Mouse (Mus musculus) neural tube, embryonic 13.5 days (tissue): ENCODE data around the gene Sytl4. TPM values are rescaled to one million over a fixed set of nuclear protein-coding genes. Genes with fewer than 3 reads are reported as not detected.

Experiments used
- ATAC-seq: fragments of 200-750 bp; cut with Nextera tagmentation; 2 replicates; pipeline ENCODE4 v1.8.0; 2017; ENCODE audit warnings: low read depth, mild to moderate bottlenecking, moderate TSS enrichment, moderate library complexity
- H3K27ac ChIP-seq: fragments of 300-500 bp; sonication (generic); replicated peaks from 2 replicates; pipeline ENCODE4 v1.5.1; 2015; ENCODE audit warnings: moderate library complexity, mild to moderate bottlenecking, inconsistent platforms
- H3K27me3 ChIP-seq: fragments of 300-500 bp; sonication (generic); 2 replicates; pipeline ENCODE4 v1.6.1; 2015; ENCODE audit warnings: mild to moderate bottlenecking, inconsistent platforms
- H3K36me3 ChIP-seq: fragments of 300-500 bp; sonication (generic); 2 replicates; pipeline ENCODE4 v1.6.1; 2015; ENCODE audit warnings: mild to moderate bottlenecking, inconsistent platforms
- H3K4me1 ChIP-seq: fragments of 300-500 bp; sonication (generic); replicated peaks from 2 replicates; pipeline ENCODE4 v1.6.1; 2015; ENCODE audit warnings: inconsistent platforms
- H3K4me2 ChIP-seq: fragments of 300-500 bp; sonication (generic); 2 replicates; pipeline ENCODE4 v1.6.1; 2015; ENCODE audit warnings: inconsistent platforms, mild to moderate bottlenecking, moderate library complexity
- H3K4me3 ChIP-seq: fragments of 300-500 bp; sonication (generic); 2 replicates; pipeline ENCODE4 v1.5.1; 2015; ENCODE audit warnings: mild to moderate bottlenecking, inconsistent platforms
- H3K9ac ChIP-seq: fragments of 300-500 bp; sonication (generic); 2 replicates; pipeline ENCODE4 v1.6.1; 2015; ENCODE audit warnings: moderate library complexity, mild to moderate bottlenecking, inconsistent platforms
- H3K9me3 ChIP-seq: fragments of 300-500 bp; sonication (generic); 2 replicates; pipeline ENCODE4 v1.6.1; 2016; ENCODE audit warnings: inconsistent platforms
- WGBS: fragments of 180-500 bp; shearing (Covaris S2); methylation state at CpG from one replicate; pipeline ENCODE4 v1.1.7; 2015; 5-methylcytosine and 5-hydroxymethylcytosine counted together
- polyA plus RNA-seq: library from polyadenylated mRNA; unstranded; fragments of >200 nt; fragmentation: Nextera tagmentation; extraction: Ambion mirVana; gene quantifications from 2 replicates; pipeline ENCODE4 v1.2.1, GENCODE M21; 2015

Gene Sytl4
- polyA plus RNA-seq = 1.5 and 1.6 TPM in 2 replicates

DNA sequence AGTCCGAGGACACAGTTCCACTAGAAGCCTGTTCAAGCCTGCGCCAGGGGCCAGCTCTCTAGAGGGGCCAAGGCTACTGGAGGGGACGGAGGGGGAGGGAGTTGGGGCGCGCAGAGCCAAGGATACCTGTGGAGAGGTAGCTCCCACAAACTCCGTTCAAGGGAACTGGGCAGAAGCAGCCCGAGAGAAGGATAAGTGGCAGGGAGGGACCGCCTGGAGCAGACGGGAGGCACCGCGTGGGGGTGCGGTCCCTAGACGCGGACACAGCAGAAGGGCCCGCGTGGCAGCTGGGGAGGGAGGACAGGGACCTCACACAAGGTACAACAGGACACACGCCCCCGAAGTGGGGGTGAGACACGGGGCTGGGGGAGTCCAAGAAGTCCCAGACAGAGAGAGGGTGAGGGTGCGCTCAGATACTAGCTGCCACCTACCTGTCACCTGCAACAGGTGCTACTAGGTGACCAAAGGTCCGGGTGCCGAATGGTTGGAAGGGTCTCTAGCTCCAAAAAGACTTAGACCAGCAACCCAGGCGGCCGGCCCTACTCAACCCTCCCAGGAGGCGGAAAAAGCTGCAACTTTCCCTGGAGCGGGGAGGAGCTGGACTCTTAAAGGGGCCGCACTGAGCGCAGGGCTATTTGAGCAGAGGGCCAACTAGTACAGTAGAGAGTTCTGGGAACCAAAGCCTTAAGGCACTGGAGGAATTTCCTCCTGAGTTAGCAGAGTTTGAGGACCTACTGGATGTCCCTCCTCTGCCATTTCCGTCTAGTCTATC lies at the start of gene Sytl4:
Sytl4 (minus strand) TSS at position 582 of the 772 bp plus-strand sequence.
- H3K4me1 ChIP-seq = peaks cover 8% of the 10 kb centered on the region; the same call in 1 of the 2 replicates
- peak; percentile 53; the same call in 1 of the 2 replicates for ATAC-seq
- H3K4me3 ChIP-seq = peak within 1 kb of the TSS; percentile 36
- H3K36me3 ChIP-seq = no peaks in the 10 kb centered on the region
- peak within 1 kb of the TSS; percentile 31; the same call in 1 of the 2 replicates for H3K9ac ChIP-seq
- peak within 1 kb of the TSS; percentile 60 for H3K4me2 ChIP-seq
- no peak within 1 kb of the TSS for H3K27ac ChIP-seq
- H3K27me3 ChIP-seq = peaks cover 7% of the 10 kb centered on the region
- no peaks in the 10 kb centered on the region for H3K9me3 ChIP-seq
- WGBS = 23% methylated on average over 29 of the region's 29 CpGs

DNA sequence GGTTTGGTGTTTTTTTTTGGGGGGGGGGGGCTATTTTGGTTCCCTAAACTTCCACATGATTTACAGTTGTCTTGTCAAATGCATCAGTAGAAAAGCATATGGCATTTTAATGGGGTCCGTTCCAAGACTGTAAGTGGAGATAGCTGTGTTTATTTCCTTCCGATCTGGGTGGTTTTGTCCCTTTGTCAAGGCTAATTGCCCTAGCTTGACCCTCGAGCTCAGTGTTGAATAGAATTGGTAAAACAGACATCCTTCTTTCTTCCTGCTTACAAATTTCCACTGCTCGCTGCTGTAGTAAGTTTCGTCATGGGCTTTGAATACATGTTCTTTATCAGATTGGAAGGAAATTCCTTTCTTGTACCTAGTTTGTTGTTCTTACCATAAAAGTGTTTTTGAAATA lies 39.1 kb upstream of the Sytl4 start:
- no peak for ATAC-seq
- H3K4me2 ChIP-seq = no peak overlapping the region
- 42% methylated on average over 5 of the region's 5 CpGs for WGBS
- H3K9me3 ChIP-seq = no peaks in the 10 kb centered on the region
- H3K9ac ChIP-seq = no peak overlapping the region
- no peaks in the 10 kb centered on the region; the same call in 1 of the 2 replicates for H3K27me3 ChIP-seq
- H3K27ac ChIP-seq = no peak overlapping the region
- H3K36me3 ChIP-seq = no peaks in the 10 kb centered on the region
- no peak overlapping the region for H3K4me3 ChIP-seq
- no peaks in the 10 kb centered on the region for H3K4me1 ChIP-seq

DNA sequence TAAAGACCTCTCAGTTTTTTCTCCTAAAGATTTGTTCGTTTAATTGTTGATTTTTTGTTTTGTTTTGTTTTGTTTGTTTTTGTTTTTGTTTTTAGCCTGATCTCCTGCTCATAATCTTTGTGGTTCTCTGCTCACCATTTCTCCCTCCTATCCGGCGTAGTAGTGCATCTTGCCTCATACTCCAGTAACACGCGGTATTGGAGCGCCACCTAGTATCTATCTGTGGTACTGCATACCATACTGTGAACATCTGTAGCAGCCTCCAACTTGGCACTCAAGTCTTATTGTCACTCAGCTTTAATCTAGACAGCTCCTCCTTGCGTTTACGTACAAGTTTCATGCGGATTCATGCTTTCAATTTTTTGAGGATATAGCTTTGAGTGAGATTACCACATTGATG lies 37.4 kb upstream of the Sytl4 start:
- no peak overlapping the region for H3K4me2 ChIP-seq
- H3K27me3 ChIP-seq = no peaks in the 10 kb centered on the region; the same call in 1 of the 2 replicates
- H3K27ac ChIP-seq = no peak overlapping the region
- no peak overlapping the region for H3K9ac ChIP-seq
- 15% methylated on average over 9 of the region's 9 CpGs for WGBS
- no peaks in the 10 kb centered on the region for H3K4me1 ChIP-seq
- peak; percentile 75; the same call in 1 of the 2 replicates for ATAC-seq
- H3K36me3 ChIP-seq = no peaks in the 10 kb centered on the region
- H3K4me3 ChIP-seq = no peak overlapping the region
- no peaks in the 10 kb centered on the region for H3K9me3 ChIP-seq

DNA sequence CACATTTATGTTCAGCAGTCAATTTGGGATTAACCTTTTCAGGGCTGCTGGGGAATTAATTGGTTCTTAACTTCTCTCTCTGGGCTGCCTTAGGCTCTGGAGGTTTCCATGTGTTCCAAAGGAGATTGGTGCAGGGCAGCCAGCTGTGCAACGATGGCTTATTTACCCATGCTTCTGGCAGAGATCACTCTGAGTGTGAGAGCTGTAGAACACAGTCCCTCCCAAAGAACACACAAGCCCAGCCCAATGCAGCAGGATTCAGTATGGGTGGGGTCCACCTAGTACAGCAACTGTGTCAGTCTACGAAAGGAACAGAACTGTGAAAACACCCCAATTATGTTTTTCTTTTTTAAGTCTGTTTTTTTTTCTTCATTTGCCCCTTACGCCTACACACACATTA lies 14.3 kb upstream of the Sytl4 start:
- Histone ChIP-seq H3K4me2 (no peak overlapping the region), H3K36me3 (no peaks in the 10 kb centered on the region), H3K9me3 (no peaks in the 10 kb centered on the region), H3K4me3 (no peak overlapping the region), H3K27ac (no peak overlapping the region), H3K27me3 (peaks cover 4% of the 10 kb centered on the region; the same call in 1 of the 2 replicates), H3K4me1 (no peaks in the 10 kb centered on the region), H3K9ac (no peak overlapping the region)
- ATAC-seq = no peak
- whole genome bisulfite sequencing = 69% methylated on average over 3 of the region's 3 CpGs

DNA sequence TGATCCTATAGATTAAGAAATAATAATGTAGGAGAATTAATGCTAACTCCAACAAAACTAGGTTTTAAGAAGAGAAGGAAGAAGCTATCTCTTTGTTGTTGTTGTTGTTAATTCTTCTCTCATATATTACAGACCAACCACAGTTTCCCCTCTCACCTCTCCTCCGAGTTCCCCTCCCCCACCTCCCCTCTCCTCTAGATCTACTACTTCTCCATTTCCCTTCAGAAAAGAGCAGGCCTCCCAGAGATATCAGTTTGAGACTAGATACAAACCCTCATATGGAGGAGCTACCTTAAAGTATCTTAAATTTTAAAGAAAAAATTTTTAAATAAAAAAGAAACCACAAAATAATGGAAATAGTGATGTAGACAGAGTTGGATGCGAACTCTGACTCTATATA lies 17.0 kb downstream of the Sytl4 start:
- Histone ChIP-seq H3K4me2 (no peak overlapping the region), H3K27ac (no peak overlapping the region), H3K4me3 (no peak overlapping the region), H3K36me3 (no peaks in the 10 kb centered on the region), H3K9me3 (no peaks in the 10 kb centered on the region), H3K9ac (no peak overlapping the region), H3K27me3 (no peaks in the 10 kb centered on the region), H3K4me1 (no peaks in the 10 kb centered on the region)
- ATAC-seq = no peak
- 72% methylated on average over 2 of the region's 2 CpGs for WGBS

DNA sequence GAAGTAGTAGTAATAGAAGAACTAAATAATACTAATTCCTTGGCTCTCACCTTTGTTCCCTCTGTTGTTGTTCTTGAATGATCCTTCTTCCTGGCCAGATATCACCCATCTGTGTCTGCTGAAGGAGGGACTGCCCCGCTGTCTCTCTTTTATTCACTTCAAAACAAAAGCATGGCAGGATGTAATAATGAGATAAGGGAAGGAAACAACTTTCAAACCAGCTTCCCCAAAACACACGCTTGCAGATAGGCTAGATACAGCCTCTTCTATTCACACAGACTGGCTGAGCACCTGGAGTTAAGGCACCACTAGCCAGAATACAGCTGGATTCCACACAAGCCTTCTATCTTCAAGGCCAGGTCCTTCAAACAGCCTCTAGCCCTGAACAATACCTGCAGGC lies 21.0 kb downstream of the Sytl4 start:
- H3K4me3 ChIP-seq = no peak overlapping the region
- no peak for ATAC-seq
- H3K9me3 ChIP-seq = no peaks in the 10 kb centered on the region
- no peak overlapping the region for H3K27ac ChIP-seq
- no peak overlapping the region for H3K9ac ChIP-seq
- H3K4me2 ChIP-seq = no peak overlapping the region
- 66% methylated on average over 2 of the region's 2 CpGs for WGBS
- H3K4me1 ChIP-seq = no peaks in the 10 kb centered on the region
- H3K36me3 ChIP-seq = no peaks in the 10 kb centered on the region
- no peaks in the 10 kb centered on the region for H3K27me3 ChIP-seq

DNA sequence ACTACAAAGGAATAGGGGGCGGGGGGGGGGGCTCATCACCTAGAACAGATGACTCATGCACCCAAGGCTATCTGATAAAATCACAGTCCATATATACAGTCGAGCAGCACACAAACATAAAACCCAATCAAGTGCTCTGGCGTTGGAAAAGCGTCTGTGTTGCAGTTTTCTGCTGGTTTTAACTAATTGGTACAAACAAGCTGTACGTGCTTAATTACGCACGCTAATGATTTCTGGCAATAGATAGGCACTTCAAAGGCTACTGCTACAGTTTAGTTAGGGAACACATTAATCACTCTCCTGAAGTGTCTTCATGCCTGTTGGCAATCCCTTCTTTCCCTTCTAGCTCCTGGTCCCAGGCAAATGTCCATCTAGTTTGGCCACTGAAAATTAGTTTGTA lies 27.0 kb downstream of the Sytl4 start:
- no peak for ATAC-seq
- WGBS = 62% methylated on average over 7 of the region's 7 CpGs

DNA sequence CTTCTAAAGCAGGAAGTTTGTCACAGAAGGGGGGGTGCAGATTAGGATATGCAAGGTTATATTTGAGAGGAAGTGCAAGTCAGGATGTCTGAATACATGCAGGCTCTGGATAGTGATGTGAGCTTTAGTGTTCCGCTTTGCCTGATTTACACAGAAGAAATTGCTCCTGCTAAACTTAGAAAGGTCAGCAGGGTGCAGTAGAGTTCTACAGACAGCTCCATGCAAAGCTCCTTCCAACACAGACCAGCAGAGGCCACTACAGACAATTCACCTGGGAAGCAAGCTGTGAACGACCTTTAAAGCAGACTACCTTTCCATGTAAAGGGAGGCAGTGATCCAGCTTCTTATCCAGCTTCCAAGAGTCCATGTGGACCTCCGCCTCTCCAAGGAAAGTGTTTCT lies 34.2 kb downstream of the Sytl4 start:
- no peak overlapping the region for H3K4me3 ChIP-seq
- no peaks in the 10 kb centered on the region; the same call in none of the 2 replicates for H3K27me3 ChIP-seq
- no peak overlapping the region for H3K27ac ChIP-seq
- no peak overlapping the region for H3K9ac ChIP-seq
- no peaks in the 10 kb centered on the region for H3K36me3 ChIP-seq
- 43% methylated on average over 3 of the region's 3 CpGs for WGBS
- ATAC-seq = peak; percentile 80
- H3K4me2 ChIP-seq = no peak overlapping the region
- H3K9me3 ChIP-seq = no peaks in the 10 kb centered on the region
- H3K4me1 ChIP-seq = no peaks in the 10 kb centered on the region

More for the DNA sequence above, 27.0 kb downstream of the Sytl4 start:
- Histone ChIP-seq H3K9ac (no peak overlapping the region), H3K36me3 (no peaks in the 10 kb centered on the region), H3K27me3 (no peaks in the 10 kb centered on the region), H3K9me3 (no peaks in the 10 kb centered on the region), H3K4me1 (no peaks in the 10 kb centered on the region), H3K4me3 (no peak overlapping the region), H3K27ac (no peak overlapping the region), H3K4me2 (no peak overlapping the region)

DNA sequence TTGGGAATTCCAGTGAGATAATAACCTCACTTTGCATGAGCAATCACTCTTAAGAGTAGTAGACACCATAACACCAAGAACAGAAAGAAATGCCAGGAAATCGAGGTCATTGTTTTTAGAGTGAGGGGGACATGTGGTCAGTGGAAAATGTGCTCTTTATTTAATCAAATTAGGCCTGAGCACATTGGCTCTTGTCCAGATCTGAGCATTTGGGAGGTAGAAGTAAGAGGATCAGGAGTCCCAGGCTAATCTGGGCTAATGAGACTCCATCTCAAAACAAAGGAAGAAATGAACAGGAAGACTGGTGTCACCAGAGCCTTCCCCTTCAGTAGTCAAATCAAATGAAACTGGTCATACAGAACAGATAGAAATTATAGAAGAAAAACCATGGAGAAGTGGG lies 42.1 kb downstream of the Sytl4 start:
- 71% methylated on average over 1 of the region's 1 CpGs for WGBS
- no peak for ATAC-seq
- H3K36me3 ChIP-seq = no peaks in the 10 kb centered on the region
- no peak overlapping the region for H3K9ac ChIP-seq
- no peaks in the 10 kb centered on the region for H3K9me3 ChIP-seq
- H3K27ac ChIP-seq = no peak overlapping the region
- H3K4me3 ChIP-seq = no peak overlapping the region
- no peaks in the 10 kb centered on the region for H3K4me1 ChIP-seq
- peaks cover 4% of the 10 kb centered on the region for H3K27me3 ChIP-seq
- H3K4me2 ChIP-seq = no peak overlapping the region

DNA sequence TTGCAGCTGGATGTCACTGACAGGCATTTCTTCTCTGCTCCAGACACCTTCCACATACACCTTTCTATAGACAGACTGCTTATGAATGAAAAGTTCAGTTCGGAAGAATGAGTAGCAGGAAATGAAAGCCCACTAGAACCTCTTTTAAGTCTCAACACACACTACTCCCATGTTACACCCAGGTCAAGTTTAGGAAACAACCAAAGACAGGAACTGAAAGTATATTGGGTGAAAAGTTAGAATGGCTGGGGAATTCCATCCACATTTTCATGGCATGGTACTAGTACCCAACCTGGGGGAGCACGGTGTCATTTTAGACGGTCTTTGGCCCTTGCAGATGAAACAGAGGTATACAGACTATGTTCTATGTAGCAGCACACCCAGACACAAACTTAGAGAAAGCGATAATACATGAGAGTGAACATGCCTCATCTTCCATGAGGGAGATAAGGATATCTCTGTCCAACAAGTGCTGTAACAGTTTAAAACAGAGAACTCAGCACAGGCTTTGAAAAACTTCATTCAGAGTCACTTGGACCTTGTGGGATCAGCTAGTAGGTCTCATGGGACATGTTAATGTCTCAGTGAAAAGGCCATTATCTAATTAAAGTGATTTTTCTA lies 44.9 kb downstream of the Sytl4 start:
- H3K4me2 ChIP-seq = no peak overlapping the region
- H3K9me3 ChIP-seq = no peaks in the 10 kb centered on the region
- H3K27ac ChIP-seq = no peak overlapping the region
- H3K9ac ChIP-seq = no peak overlapping the region
- 89% methylated on average over 4 of the region's 4 CpGs for WGBS
- no peaks in the 10 kb centered on the region for H3K4me1 ChIP-seq
- no peak for ATAC-seq
- no peak overlapping the region for H3K4me3 ChIP-seq
- peaks cover 4% of the 10 kb centered on the region; the same call in 1 of the 2 replicates for H3K27me3 ChIP-seq
- no peaks in the 10 kb centered on the region for H3K36me3 ChIP-seq

DNA sequence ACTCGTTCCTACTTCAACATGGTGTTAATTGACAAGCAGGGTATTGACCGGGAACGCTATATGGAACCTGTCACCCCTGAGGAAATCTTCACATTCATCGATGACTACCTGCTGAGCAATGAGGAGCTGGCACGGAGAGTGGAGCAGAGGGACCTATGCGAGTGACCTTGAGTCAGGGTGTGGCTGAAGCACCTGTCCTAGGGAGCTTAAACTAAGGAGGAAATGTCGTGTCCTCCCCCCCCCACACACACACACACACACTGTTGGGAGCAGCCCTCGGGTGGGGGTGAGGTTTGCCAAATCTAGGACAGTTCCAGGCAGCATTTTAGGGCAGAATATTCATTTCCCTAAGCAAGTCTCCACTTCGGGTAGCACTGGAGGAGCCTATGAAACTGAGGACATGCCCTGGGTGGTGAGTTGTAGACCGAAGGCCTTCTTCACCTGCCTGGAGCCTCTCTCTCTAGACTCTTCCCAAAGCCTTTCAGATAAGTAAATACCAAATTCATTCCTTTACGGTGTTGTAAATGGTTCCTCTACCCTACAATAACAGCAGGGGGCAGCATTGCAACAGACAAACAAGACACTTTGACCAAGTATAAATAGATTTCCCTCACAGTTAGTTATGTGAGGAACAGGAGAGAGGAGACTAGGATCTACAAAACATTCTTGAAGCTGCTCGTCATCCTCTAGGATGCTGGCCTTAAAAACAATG lies 50.2 kb downstream of the Sytl4 start:
- no peak overlapping the region for H3K4me3 ChIP-seq
- H3K9me3 ChIP-seq = no peaks in the 10 kb centered on the region
- peaks cover 1% of the 10 kb centered on the region; the same call in 1 of the 2 replicates for H3K27me3 ChIP-seq
- no peak overlapping the region for H3K27ac ChIP-seq
- no peak for ATAC-seq
- no peaks in the 10 kb centered on the region for H3K36me3 ChIP-seq
- no peaks in the 10 kb centered on the region for H3K4me1 ChIP-seq
- 64% methylated on average over 12 of the region's 12 CpGs for WGBS
- H3K9ac ChIP-seq = no peak overlapping the region
- H3K4me2 ChIP-seq = no peak overlapping the region

DNA sequence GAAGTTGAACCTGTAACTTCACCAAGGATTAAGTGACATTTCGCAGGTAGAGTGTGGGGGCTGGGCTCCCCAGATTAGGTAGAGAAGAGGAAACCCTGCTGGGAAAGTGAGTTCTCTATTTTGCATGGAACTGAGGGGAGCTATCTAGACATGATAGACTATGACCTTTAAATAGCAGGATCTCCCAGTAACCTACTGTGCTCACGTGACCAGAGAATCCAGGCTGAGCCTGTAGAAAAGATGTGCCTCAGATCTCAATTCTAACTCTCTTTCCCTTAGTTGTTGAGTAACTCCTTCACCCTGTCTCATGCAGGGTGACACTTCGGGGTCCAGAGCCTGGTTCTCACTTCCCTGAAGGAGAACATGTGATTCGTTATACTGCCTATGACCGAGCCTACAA lies 54.9 kb downstream of the Sytl4 start:
- H3K4me3 ChIP-seq = no peak overlapping the region
- 82% methylated on average over 5 of the region's 5 CpGs for WGBS
- ATAC-seq = no peak

More for the DNA sequence above, 54.9 kb downstream of the Sytl4 start:
- no peak overlapping the region for H3K4me2 ChIP-seq
- H3K9me3 ChIP-seq = no peaks in the 10 kb centered on the region
- H3K36me3 ChIP-seq = no peaks in the 10 kb centered on the region
- H3K27ac ChIP-seq = no peak overlapping the region
- peaks cover 8% of the 10 kb centered on the region; the same call in 1 of the 2 replicates for H3K27me3 ChIP-seq
- H3K9ac ChIP-seq = no peak overlapping the region
- no peaks in the 10 kb centered on the region for H3K4me1 ChIP-seq
